Mouse (Mus musculus) liver, embryonic 14.5 days (tissue): ENCODE measurements around the gene Disp3. TPM values are rescaled to one million over a fixed set of nuclear protein-coding genes. Genes with fewer than 3 reads are reported as not detected.
A peak's percentile ranks its signal among the peaks of the same experiment; 100 is the strongest.

Experiments used
- ATAC-seq: fragments of 200-750 bp; cut with Nextera tagmentation; 2 replicates; pipeline ENCODE4 v1.8.0; 2017; ENCODE audit warnings: moderate number of reproducible peaks, mild to moderate bottlenecking, moderate library complexity; ENCODE audit not compliant: insufficient read depth
- DNase-seq, 3 experiments: peaks; one replicate each; pipeline ENCODE4 v3.0.0-alpha.2; 2012 to 2013; ENCODE audit warnings: low read depth in 3 of 3, low spot score in 3 of 3
- H3K27ac ChIP-seq: fragments of 300-500 bp; sonication (generic); 2 replicates; pipeline ENCODE4 v1.5.1; 2014; ENCODE audit warnings: moderate library complexity, mild to moderate bottlenecking, control low read depth, inconsistent platforms
- H3K27me3 ChIP-seq: fragments of 300-500 bp; sonication (generic); 2 replicates; pipeline ENCODE4 v1.6.1; 2014; ENCODE audit warnings: mild to moderate bottlenecking, low read length, moderate library complexity; ENCODE audit not compliant: control insufficient read depth, insufficient read depth
- H3K36me3 ChIP-seq: fragments of 300-500 bp; sonication (generic); replicated peaks from 2 replicates; pipeline ENCODE4 v1.6.1; 2014; ENCODE audit warnings: low read depth; ENCODE audit not compliant: control insufficient read depth, insufficient read depth
- H3K4me1 ChIP-seq, 2 experiments: fragments of 200-500 bp in 1 of 2; fragments of 300-500 bp in 1 of 2; sonication (generic) in 1 of 2; replicated peaks; 2 replicates each; pipeline ENCODE4 v1.6.1; 2012 to 2014; ENCODE audit warnings: antibody characterized with exemption in 1 of 2, inconsistent platforms in 1 of 2, low read length in 1 of 2; ENCODE audit not compliant: control insufficient read depth in 2 of 2, insufficient read depth in 2 of 2
- H3K4me2 ChIP-seq: fragments of 300-500 bp; sonication (generic); 2 replicates; pipeline ENCODE4 v1.6.1; 2014; ENCODE audit warnings: low read depth, mild to moderate bottlenecking, control low read depth, moderate library complexity
- H3K4me3 ChIP-seq, 2 experiments: fragments of 200-500 bp in 1 of 2; fragments of 300-500 bp in 1 of 2; sonication (generic) in 1 of 2; 2 replicates each; pipeline ENCODE4 v1.5.1; 2012 to 2014; ENCODE audit warnings: low read depth in 2 of 2, low read length in 2 of 2, mild to moderate bottlenecking in 2 of 2, control low read depth in 1 of 2, inconsistent platforms in 1 of 2, moderate library complexity in 1 of 2; ENCODE audit not compliant: insufficient read depth in 1 of 2
- H3K9ac ChIP-seq: fragments of 300-500 bp; sonication (generic); replicated peaks from 2 replicates; pipeline ENCODE4 v1.6.1; 2014; ENCODE audit warnings: mild to moderate bottlenecking, control low read depth, moderate library complexity
- H3K9me3 ChIP-seq: fragments of 300-500 bp; sonication (generic); 2 replicates; pipeline ENCODE4 v1.6.1; 2016; ENCODE audit warnings: low read length, mixed read lengths; ENCODE audit not compliant: control insufficient read depth
- CTCF ChIP-seq: IDR thresholded peaks from 2 replicates; pipeline ENCODE4 v1.5.1; 2016; ENCODE audit warnings: antibody characterized with exemption, low read depth, control low read depth
- EP300 ChIP-seq: IDR thresholded peaks from 2 replicates; pipeline ENCODE4 v1.6.1; 2016; ENCODE audit warnings: antibody characterized with exemption, low read depth
- WGBS: fragments of 180-500 bp; shearing (Covaris S2); extraction: QIAGEN DNeasy Blood & Tissue Kit; methylation state at CpG from one replicate; pipeline ENCODE4 v1.1.7; 2014; ENCODE audit not compliant: insufficient replicate concordance; 5-methylcytosine and 5-hydroxymethylcytosine counted together
- polyA plus RNA-seq, 2 experiments: library from polyadenylated mRNA; depleted of rRNA in 1 of 2; stranded (reverse) in 1 of 2; unstranded in 1 of 2; fragments of >200 nt; fragmentation: Nextera tagmentation in 1 of 2; extraction: Ambion mirVana in 1 of 2; gene quantifications; 2 replicates each; pipeline versions ENCODE4 v1.2.1 to v1.2.3; 2012 to 2014

Gene Disp3
- polyA plus RNA-seq, 2 experiments = not detected

- no peak overlapping the region for H3K4me2 ChIP-seq
- WGBS = 49% methylated on average over 5 of the region's 5 CpGs
- DNase-seq (no peak), ATAC-seq (no peak)
- no peak overlapping the region for H3K4me3 ChIP-seq
- peaks cover 5% of the 10 kb centered on the region for H3K27me3 ChIP-seq
- no peak overlapping the region for H3K27ac ChIP-seq
- H3K36me3 ChIP-seq = no peaks in the 10 kb centered on the region
- TF ChIP-seq EP300 = no peak
- no peak for TF ChIP-seq CTCF
- H3K9ac ChIP-seq = no peak overlapping the region
- H3K4me1 ChIP-seq = no peaks in the 10 kb centered on the region
- no peaks in the 10 kb centered on the region for H3K9me3 ChIP-seq
Measured at GRCm38 (mm10) chr4:148214460-148215136, 73.2 kb downstream of the Disp3 start.

GRCm38 (mm10) chr4:148204873-148205232, 82.9 kb downstream of the Disp3 start:
- H3K9me3 ChIP-seq = no peaks in the 10 kb centered on the region
- no peak for TF ChIP-seq EP300
- no peak for TF ChIP-seq CTCF
- peak overlapping the region; percentile 79 for H3K9ac ChIP-seq
- H3K4me3 ChIP-seq = peak overlapping the region in 1 of 2 experiments; percentile 45; a peak in 2 of 4 replicates
- peak overlapping the region; percentile 97 for H3K27ac ChIP-seq
- peak overlapping the region; percentile 85 for H3K4me2 ChIP-seq
- 54% methylated on average over 6 of the region's 6 CpGs for WGBS
- ATAC-seq (no peak), DNase-seq (no peak)
- H3K4me1 ChIP-seq = peaks cover 37 to 49% of the 10 kb centered on the region in 2 experiments
- no peaks in the 10 kb centered on the region for H3K36me3 ChIP-seq
- H3K27me3 ChIP-seq = peaks cover 5% of the 10 kb centered on the region; the same call in 1 of the 2 replicates

- peaks cover 37 to 49% of the 10 kb centered on the region in 2 experiments for H3K4me1 ChIP-seq
- H3K9ac ChIP-seq = peak overlapping the region; percentile 79
- H3K27me3 ChIP-seq = peaks cover 5% of the 10 kb centered on the region; the same call in 1 of the 2 replicates
- WGBS = 22% methylated on average over 15 of the region's 15 CpGs
- peak; percentile 98 for ATAC-seq
- no peaks in the 10 kb centered on the region for H3K9me3 ChIP-seq
- peak overlapping the region; percentile 38 to 45 for H3K4me3 ChIP-seq
- peak; percentile 97 for TF ChIP-seq EP300
- TF ChIP-seq CTCF = no peak
- peak overlapping the region; percentile 97 for H3K27ac ChIP-seq
- H3K36me3 ChIP-seq = no peaks in the 10 kb centered on the region
- DNase-seq = peak; percentile 86 to 88 (median 87)
- H3K4me2 ChIP-seq = peak overlapping the region; percentile 85
Measured at GRCm38 (mm10) chr4:148204061-148204872, 83.5 kb downstream of the Disp3 start.

- Histone ChIP-seq H3K9me3 (no peaks in the 10 kb centered on the region), H3K4me3 (peak overlapping the region; percentile 38 to 45; a peak in 2 of 4 replicates), H3K27ac (peak overlapping the region; percentile 97), H3K4me2 (peak overlapping the region; percentile 85), H3K36me3 (no peaks in the 10 kb centered on the region), H3K27me3 (peaks cover 5% of the 10 kb centered on the region; the same call in 1 of the 2 replicates), H3K4me1 (peaks cover 37 to 49% of the 10 kb centered on the region in 2 experiments), H3K9ac (peak overlapping the region; percentile 19)
- ATAC-seq (peak; percentile 60), DNase-seq (peak; percentile 24 to 40 (median 39))
- 23% methylated on average over 2 of the region's 2 CpGs for WGBS
- TF ChIP-seq EP300 (no peak), CTCF (no peak)
Measured at GRCm38 (mm10) chr4:148203557-148203956, 84.2 kb downstream of the Disp3 start.

- Histone ChIP-seq H3K4me3 (no peak overlapping the region), H3K4me1 (peaks cover 31 to 36% of the 10 kb centered on the region in 2 experiments), H3K9me3 (no peaks in the 10 kb centered on the region), H3K27ac (no peak overlapping the region), H3K4me2 (no peak overlapping the region), H3K36me3 (no peaks in the 10 kb centered on the region), H3K27me3 (peaks cover 5% of the 10 kb centered on the region; the same call in 1 of the 2 replicates), H3K9ac (no peak overlapping the region)
- WGBS = 48% methylated on average over 10 of the region's 10 CpGs
- ATAC-seq = no peak
- DNase-seq = no peak
- TF ChIP-seq EP300 (no peak), CTCF (no peak)
Measured at GRCm38 (mm10) chr4:148198721-148199120, 89.0 kb downstream of the Disp3 start.
